Mouse (Mus musculus) embryonic stem cell, embryonic (primary cell): ENCODE results near the gene Gm21820.
"Not testable (repeated sequence)": the region's sequence is repeated elsewhere in the genome, so short reads cannot be mapped to it uniquely, and the experiment has no call there.

Experiments
- CTCF ChIA-PET, 4 experiments: fragments of 300-600 bp in 2 of 4; fragments of 350-600 bp in 2 of 4; sonication (Branson Sonifier 250); formaldehyde crosslinking; loops; one replicate each; lab custom pipeline; 2022; ENCODE audit warnings: inconsistent platforms in 2 of 4; lab: Charles Lee
- POLR2A ChIA-PET, 4 experiments: fragments of 300-600 bp in 2 of 4; fragments of 350-600 bp in 2 of 4; sonication (Branson Sonifier 250); formaldehyde crosslinking; loops; one replicate each; lab custom pipeline; 2022; ENCODE audit warnings: antibody characterized with exemption in 4 of 4, inconsistent platforms in 1 of 4; lab: Charles Lee

Gene Gm21820

DNA sequence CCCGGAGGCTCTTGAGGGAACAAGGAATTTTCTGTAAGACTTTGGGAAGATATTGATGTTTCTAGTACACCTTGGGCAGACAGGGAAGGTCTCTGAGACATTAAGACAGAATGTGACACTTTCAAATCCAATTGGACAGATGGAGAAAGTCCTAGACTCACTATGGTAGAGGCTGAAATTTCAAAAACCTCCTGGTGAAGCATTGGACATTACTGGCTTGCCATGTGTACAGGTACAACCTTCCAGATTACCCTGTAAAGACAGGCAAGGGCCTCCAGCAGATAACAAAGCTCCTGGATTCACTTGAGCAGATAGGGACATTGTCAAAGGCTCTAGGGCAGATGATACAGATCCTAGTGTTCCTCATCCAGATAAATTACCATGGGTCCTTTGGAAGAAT, at the start of gene Gm21820:
TSS of gene Gm21820 (minus strand) at position 101 of the 400 bp plus-strand sequence.
- CTCF ChIA-PET, POLR2A ChIA-PET: not testable (repeated sequence)
